Mouse (Mus musculus) testis, postnatal 14 days (tissue): Measurements from ENCODE around the gene Dis3l2.

Source experiments
- DNase-seq: peaks from one replicate; pipeline ENCODE4 v3.0.0; 2021; ENCODE audit warnings: low spot score

The Dis3l2 gene

GRCm38 (mm10) chr1:86916355-86916984 is 212.9 kb downstream of the Dis3l2 start:
- DNase-seq = no peak

- DNase-seq = no peak
Measured at GRCm38 (mm10) chr1:86925776-86926175, 222.2 kb downstream of the Dis3l2 start.

- DNase-seq = no peak
Measured at GRCm38 (mm10) chr1:86931606-86932379, 228.2 kb downstream of the Dis3l2 start.

GRCm38 (mm10) chr1:86932810-86933209 is 229.2 kb downstream of the Dis3l2 start:
- no peak for DNase-seq

- no peak for DNase-seq
Measured at GRCm38 (mm10) chr1:86933656-86934055, 230.0 kb downstream of the Dis3l2 start.

- DNase-seq = no peak
Measured at GRCm38 (mm10) chr1:86951501-86952205, 248.0 kb downstream of the Dis3l2 start.

- DNase-seq = no peak
Measured at GRCm38 (mm10) chr1:86955801-86956200, 252.2 kb downstream of the Dis3l2 start.

GRCm38 (mm10) chr1:86968261-86968964 is 264.8 kb downstream of the Dis3l2 start:
- no peak for DNase-seq

- DNase-seq = no peak
Measured at GRCm38 (mm10) chr1:86969173-86969725, 265.6 kb downstream of the Dis3l2 start.

GRCm38 (mm10) chr1:86972693-86973092 is 269.1 kb downstream of the Dis3l2 start:
- DNase-seq = no peak

GRCm38 (mm10) chr1:86977018-86977417 is 273.4 kb downstream of the Dis3l2 start:
- no peak for DNase-seq

- DNase-seq = no peak
Measured at GRCm38 (mm10) chr1:86986372-86986771, 282.8 kb downstream of the Dis3l2 start.

GRCm38 (mm10) chr1:86992849-86993248 is 289.2 kb downstream of the Dis3l2 start:
- DNase-seq = no peak

- no peak for DNase-seq
Measured at GRCm38 (mm10) chr1:86994023-86994422, 290.4 kb downstream of the Dis3l2 start.

GRCm38 (mm10) chr1:86998051-86998450 is 294.4 kb downstream of the Dis3l2 start:
- DNase-seq = no peak

- no peak for DNase-seq
Measured at GRCm38 (mm10) chr1:87001365-87001764, 297.8 kb downstream of the Dis3l2 start.

GRCm38 (mm10) chr1:87002545-87003168 is 299.0 kb downstream of the Dis3l2 start:
- no peak for DNase-seq

- no peak for DNase-seq
Measured at GRCm38 (mm10) chr1:87003169-87003552, 299.6 kb downstream of the Dis3l2 start.

- DNase-seq = no peak
Measured at GRCm38 (mm10) chr1:87006425-87006824, 302.8 kb downstream of the Dis3l2 start.

GRCm38 (mm10) chr1:87008211-87008610 is 304.6 kb downstream of the Dis3l2 start:
- no peak for DNase-seq

GRCm38 (mm10) chr1:87009156-87009555 is 305.5 kb downstream of the Dis3l2 start:
- no peak for DNase-seq
